Comparison of ENCODE assay signal across 19 mouse cellular contexts in genomic region chr5:49437236-49437635, GRCm38 (mm10).
DNase-seq lines count a peak whose midpoint lies in the region; ATAC-seq and TF ChIP-seq lines count a peak whose summit lies in the region.
"Had no signal": no experiment of that assay in that cellular context is flagged by ENCODE, and none has a peak within 500 bp of the region (broad histone marks: within the 10 kb centered on the region; RNA-seq: fewer than 3 reads in every experiment).

No protein-coding gene starts in this region.

- no peak overlapping the region for H3K27ac ChIP-seq in heart, embryonic 10.5 days
- no peak overlapping the region for H3K27ac ChIP-seq in lung, postnatal 0 days (ENCODE audit: low read length)
- no peak overlapping the region for H3K27ac ChIP-seq in midbrain, embryonic 10.5 days (replicated peaks)
- H3K27ac ChIP-seq: forebrain, embryonic 15.5 days; hindbrain, embryonic 15.5 days; limb, embryonic 15.5 days; neural tube, embryonic 13.5 days had no signal

- H3K36me3 ChIP-seq in heart, embryonic 10.5 days: no peaks in the 10 kb centered on the region
- H3K36me3 ChIP-seq in lung, postnatal 0 days (ENCODE audit: insufficient read depth, low read length): no peaks in the 10 kb centered on the region
- no peaks in the 10 kb centered on the region for H3K36me3 ChIP-seq in midbrain, embryonic 10.5 days
- H3K36me3 ChIP-seq: forebrain, embryonic 15.5 days; hindbrain, embryonic 15.5 days; limb, embryonic 15.5 days; neural tube, embryonic 13.5 days had no signal

- H3K4me3 ChIP-seq in heart, embryonic 10.5 days: no peak overlapping the region
- H3K4me3 ChIP-seq in lung, postnatal 0 days (ENCODE audit: low read depth, low read length): no peak overlapping the region
- no peak overlapping the region for H3K4me3 ChIP-seq in midbrain, embryonic 10.5 days
- H3K4me3 ChIP-seq: erythroblast, embryonic 14.5 days; forebrain, embryonic 15.5 days; hindbrain, embryonic 15.5 days; limb, embryonic 15.5 days; neural tube, embryonic 13.5 days had no signal

- no peak for TF ChIP-seq EP300 in lung, postnatal 0 days (IDR thresholded peaks at IDR 0.05)

- DNase-seq in heart, adult 18-20 months: peak; percentile 1 to 2
- DNase-seq in heart, embryonic 10.5 days (ENCODE audit: low spot score): no peak
- DNase-seq in lung, postnatal 36 days: peak; percentile 10
- DNase-seq in lung, postnatal 0 days (ENCODE audit: low spot score): no peak
- peak; percentile 53 for DNase-seq in cerebellum, adult 9-11 months
- DNase-seq in midbrain, embryonic 10.5 days (ENCODE audit: low spot score): no peak
- DNase-seq: heart, postnatal 14 days; kidney, postnatal 36 days; lung, postnatal 4 days; right cerebral cortex, postnatal 4 days; thymus, postnatal 14 days had no signal

- H3K4me1 ChIP-seq in heart, embryonic 10.5 days: no peaks in the 10 kb centered on the region
- no peaks in the 10 kb centered on the region for H3K4me1 ChIP-seq in lung, postnatal 0 days (ENCODE audit: insufficient read depth, low read depth, low read length)
- H3K4me1 ChIP-seq in midbrain, embryonic 10.5 days: no peaks in the 10 kb centered on the region
- H3K4me1 ChIP-seq: forebrain, embryonic 15.5 days; hindbrain, embryonic 15.5 days; limb, embryonic 15.5 days; neural tube, embryonic 13.5 days had no signal

- H3K9me3 ChIP-seq in heart, embryonic 10.5 days: no peaks in the 10 kb centered on the region
- H3K9me3 ChIP-seq in lung, postnatal 0 days (ENCODE audit: low read length): no peaks in the 10 kb centered on the region
- no peaks in the 10 kb centered on the region for H3K9me3 ChIP-seq in midbrain, embryonic 10.5 days (replicated peaks)
- H3K9me3 ChIP-seq: forebrain, embryonic 15.5 days; hindbrain, embryonic 15.5 days; limb, embryonic 15.5 days had no signal

- H3K9ac ChIP-seq in lung, postnatal 0 days (replicated peaks; ENCODE audit: low read depth): no peak overlapping the region
- H3K9ac ChIP-seq: forebrain, embryonic 15.5 days; hindbrain, embryonic 15.5 days; limb, embryonic 15.5 days; neural tube, embryonic 13.5 days had no signal

- ATAC-seq in lung, postnatal 0 days: no peak
- no peak for ATAC-seq in erythroid progenitor cell, adult 5-6 weeks (replicated peaks; ENCODE audit: low FRiP score, poor library complexity, severe bottlenecking)
- ATAC-seq: forebrain, embryonic 15.5 days; intestine, postnatal 0 days had no signal

- no peak for TF ChIP-seq CTCF in lung, postnatal 0 days (IDR thresholded peaks at IDR 0.05)

- H3K4me2 ChIP-seq in lung, postnatal 0 days (replicated peaks; ENCODE audit: low read depth, low read length): no peak overlapping the region
- H3K4me2 ChIP-seq: forebrain, embryonic 15.5 days; hindbrain, embryonic 15.5 days; limb, embryonic 15.5 days; midbrain, embryonic 11.5 days; neural tube, embryonic 13.5 days had no signal

- WGBS in heart, embryonic 10.5 days: 66% methylated on average over 2 of the region's 2 CpGs
- WGBS in lung, postnatal 0 days: 29% methylated on average over 2 of the region's 2 CpGs
- WGBS in midbrain, embryonic 10.5 days: 83% methylated on average over 2 of the region's 2 CpGs

- H3K27me3 ChIP-seq in heart, embryonic 10.5 days (ENCODE audit: insufficient read depth, poor library complexity, severe bottlenecking): no peaks in the 10 kb centered on the region
- no peaks in the 10 kb centered on the region for H3K27me3 ChIP-seq in lung, postnatal 0 days (replicated peaks; ENCODE audit: insufficient read depth, low read length)
- no peaks in the 10 kb centered on the region for H3K27me3 ChIP-seq in midbrain, embryonic 10.5 days (ENCODE audit: low read depth, poor library complexity, severe bottlenecking)
- H3K27me3 ChIP-seq: forebrain, embryonic 15.5 days; hindbrain, embryonic 15.5 days; limb, embryonic 15.5 days; neural tube, embryonic 13.5 days had no signal

Comparison
In these comparisons a context has a peak if more than half of its experiments do, and no peak if none do; other contexts are left out.
1. DNase-seq: peak in heart, adult 18-20 months (2 of 2), lung, postnatal 36 days (single experiment) and cerebellum, adult 9-11 months (single experiment); none in heart, embryonic 10.5 days (single experiment), lung, postnatal 0 days (single experiment) and midbrain, embryonic 10.5 days (single experiment).